Mouse (Mus musculus): ENCODE results near the gene Fam151a. TPM values are rescaled to one million over a fixed set of nuclear protein-coding genes. Genes with fewer than 3 reads are reported as not detected.
"Not testable (repeated sequence)": the region's sequence is repeated elsewhere in the genome, so short reads cannot be mapped to it uniquely, and the experiment has no call there.

Gene Fam151a
- not detected for total RNA-seq (2021)

GRCm38 (mm10) chr4:106733636-106734035 lies at the start of gene Fam151a:
TSS of gene Fam151a (plus strand) at chr4:106733889.
- no peak for DNase-seq (ENCODE audit: low spot score in 2 of 2)
- intact Hi-C loops (cut with DNase I): no loop called here

DNA sequence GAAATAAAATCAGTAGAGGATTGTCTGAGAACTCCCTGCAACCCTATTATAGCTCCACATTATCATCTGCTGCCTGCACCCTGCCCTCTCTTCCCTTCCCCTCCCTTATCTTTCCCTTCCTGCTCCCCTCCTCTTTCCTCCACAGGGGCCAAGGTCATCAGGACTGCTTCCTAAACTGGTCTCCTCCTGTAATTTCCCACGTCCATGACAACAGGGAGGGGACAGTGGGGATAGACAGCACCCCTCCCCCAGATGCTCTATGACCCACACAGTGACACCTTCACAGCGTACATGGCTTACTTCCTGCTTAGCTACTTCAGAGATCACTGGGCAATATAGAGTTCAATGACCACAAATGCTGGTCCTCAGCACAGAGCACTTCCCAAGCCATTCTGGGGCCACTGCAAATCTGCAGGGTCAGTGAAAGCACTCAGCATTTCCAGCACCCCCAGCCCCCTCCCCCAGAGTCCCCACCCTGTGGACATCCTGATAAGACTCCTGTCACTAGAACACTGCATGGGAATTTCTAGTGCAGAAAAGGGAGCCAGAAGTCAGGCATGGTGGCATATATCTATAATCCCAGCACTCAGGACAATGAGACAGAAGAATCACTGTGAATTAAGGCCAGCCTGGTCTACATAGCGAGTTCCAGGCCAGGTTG lies 44.9 kb upstream of the Fam151a start:
- DNase-seq (ENCODE audit: low spot score in 2 of 2): no peak
- intact Hi-C loops (cut with DNase I): no loop called here

GRCm38 (mm10) chr4:106693841-106694430 lies 39.8 kb upstream of the Fam151a start:
- intact Hi-C loops (cut with DNase I): no loop called here
- no peak for DNase-seq (ENCODE audit: low spot score in 2 of 2)

DNA sequence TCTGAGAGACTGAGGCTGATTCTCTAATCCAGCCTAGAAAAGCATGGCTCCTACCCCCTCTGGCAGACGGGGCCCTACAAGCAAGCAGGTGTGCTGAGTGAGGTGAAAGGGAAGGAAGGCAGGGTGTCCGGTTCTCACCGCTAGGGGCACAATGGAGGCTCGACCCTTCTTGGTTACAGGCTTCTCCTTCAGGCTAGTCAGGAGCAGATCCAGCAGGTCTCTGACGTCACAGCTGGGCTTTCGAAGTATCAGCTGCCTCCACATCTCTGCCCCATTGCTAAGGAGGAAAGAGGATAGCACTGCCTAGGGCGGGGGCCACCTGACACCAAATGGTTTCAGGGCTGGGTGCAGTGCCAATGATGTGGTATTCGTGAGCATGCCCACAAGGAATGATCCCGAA lies 33.7 kb upstream of the Fam151a start:
- intact Hi-C loops (cut with DNase I): no loop called here
- peak; percentile 26 to 55 for DNase-seq (ENCODE audit: low spot score in 2 of 2)

GRCm38 (mm10) chr4:106700798-106701197 lies 32.9 kb upstream of the Fam151a start:
- intact Hi-C loops (cut with DNase I): no loop called here
- DNase-seq (ENCODE audit: low spot score in 2 of 2): peak; percentile 36 to 63

GRCm38 (mm10) chr4:106703956-106704355 lies 29.7 kb upstream of the Fam151a start:
- intact Hi-C loops (cut with DNase I): loop anchor here (1.0 kb wide), 1 partner anchor 74 kb away; no protein-coding TSS in a partner anchor
- DNase-seq (ENCODE audit: low spot score in 2 of 2): no peak

DNA sequence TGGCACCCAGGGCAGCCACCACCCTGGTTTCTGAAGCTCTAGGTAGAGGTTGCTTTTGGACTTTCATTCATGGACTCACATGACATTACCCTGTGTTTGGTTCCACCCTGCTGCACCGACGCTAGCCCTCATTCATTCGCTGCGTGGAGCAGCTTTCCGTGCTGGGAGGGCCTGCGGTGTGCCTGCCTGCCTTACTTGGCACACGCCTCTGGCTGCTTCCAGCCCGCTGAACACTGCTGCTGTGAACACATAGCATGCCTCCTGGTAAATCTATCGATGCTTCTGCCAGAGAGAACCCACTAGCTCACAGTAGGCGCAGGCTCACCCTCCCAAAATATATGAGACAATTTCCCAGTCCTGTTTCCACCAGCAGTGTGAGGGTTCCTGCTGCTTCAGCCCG lies 29.3 kb upstream of the Fam151a start:
- intact Hi-C loops (cut with DNase I): loop anchor here (1.0 kb wide), 1 partner anchor 74 kb away; no protein-coding TSS in a partner anchor
- DNase-seq (ENCODE audit: low spot score in 2 of 2): peak; percentile 62 to 84

DNA sequence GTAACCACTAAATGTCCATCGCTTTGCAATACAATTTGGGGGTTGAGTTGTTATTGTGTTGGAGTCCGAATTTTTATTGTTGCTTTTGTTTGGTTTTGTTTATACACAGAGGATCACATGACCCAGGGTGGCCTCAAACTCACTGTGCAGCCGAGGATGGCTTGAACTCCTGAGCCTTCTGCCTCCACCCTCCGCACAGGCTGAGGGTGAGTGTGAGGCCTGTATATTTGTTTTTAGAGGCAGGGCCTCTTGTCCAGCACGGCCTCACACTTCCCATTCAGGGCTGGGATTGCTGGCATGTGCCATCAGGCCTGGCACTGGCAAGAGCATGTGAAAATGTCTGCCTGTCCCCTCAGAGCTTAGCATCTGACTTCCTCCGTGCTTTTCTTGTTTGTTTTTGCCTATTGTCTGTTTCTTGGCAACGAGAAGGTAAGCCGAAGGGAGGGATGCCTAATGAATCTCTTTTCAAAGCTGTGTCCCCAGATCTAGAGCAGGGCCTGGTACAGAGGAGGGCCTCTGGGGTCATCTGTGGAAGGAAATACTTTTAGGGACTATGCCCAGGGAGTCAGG lies 28.5 kb upstream of the Fam151a start:
- intact Hi-C loops (cut with DNase I): no loop called here
- no peak for DNase-seq (ENCODE audit: low spot score in 2 of 2)

- intact Hi-C loops (cut with DNase I): loop anchor here (1.0 kb wide), 2 partner anchors 77 to 94 kb away; no protein-coding TSS in a partner anchor
- DNase-seq (ENCODE audit: low spot score in 2 of 2): no peak
Observed at GRCm38 (mm10) chr4:106707957-106708356, 25.7 kb upstream of the Fam151a start.

DNA sequence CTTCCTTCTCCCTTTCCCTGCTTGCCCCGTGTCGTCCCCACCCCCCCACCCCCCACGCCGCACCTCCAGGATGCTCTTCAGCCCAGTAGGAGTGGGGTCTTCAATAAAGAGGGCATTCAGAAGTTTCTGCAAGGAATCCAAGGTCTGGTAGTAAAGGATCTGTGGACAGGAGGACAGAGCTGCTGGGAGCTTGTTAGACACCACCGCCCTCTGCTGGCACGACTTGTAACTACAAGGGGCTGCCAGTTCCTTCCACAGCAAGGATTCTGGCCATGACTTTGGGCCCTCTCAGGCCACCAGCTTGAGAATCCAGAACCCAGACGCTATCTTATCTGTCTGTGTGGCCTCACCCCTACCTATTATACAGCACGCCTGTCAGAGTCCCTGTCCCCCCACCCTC lies 25.3 kb upstream of the Fam151a start:
- intact Hi-C loops (cut with DNase I): loop anchor here (1.0 kb wide), 2 partner anchors 77 to 94 kb away; no protein-coding TSS in a partner anchor
- peak; percentile 75 to 80 for DNase-seq (ENCODE audit: low spot score in 2 of 2)

- no peak for DNase-seq (ENCODE audit: low spot score in 2 of 2)
- intact Hi-C loops (cut with DNase I): no loop called here
Observed at GRCm38 (mm10) chr4:106713622-106714021, 20.1 kb upstream of the Fam151a start.

GRCm38 (mm10) chr4:106720631-106721030 lies 13.1 kb upstream of the Fam151a start:
- no peak for DNase-seq (ENCODE audit: low spot score in 2 of 2)
- intact Hi-C loops (cut with DNase I): no loop called here

- intact Hi-C loops (cut with DNase I): no loop called here
- no peak for DNase-seq (ENCODE audit: low spot score in 2 of 2)
Observed at GRCm38 (mm10) chr4:106730814-106731213, 2.9 kb upstream of the Fam151a start, which contains the start of gene Mroh7. TSS of gene Mroh7 (minus strand) at chr4:106730925.

- intact Hi-C loops (cut with DNase I); DNase-seq (ENCODE audit: low spot score in 2 of 2): not testable (repeated sequence)
Observed at GRCm38 (mm10) chr4:106736884-106737283, 3.2 kb downstream of the Fam151a start.

DNA sequence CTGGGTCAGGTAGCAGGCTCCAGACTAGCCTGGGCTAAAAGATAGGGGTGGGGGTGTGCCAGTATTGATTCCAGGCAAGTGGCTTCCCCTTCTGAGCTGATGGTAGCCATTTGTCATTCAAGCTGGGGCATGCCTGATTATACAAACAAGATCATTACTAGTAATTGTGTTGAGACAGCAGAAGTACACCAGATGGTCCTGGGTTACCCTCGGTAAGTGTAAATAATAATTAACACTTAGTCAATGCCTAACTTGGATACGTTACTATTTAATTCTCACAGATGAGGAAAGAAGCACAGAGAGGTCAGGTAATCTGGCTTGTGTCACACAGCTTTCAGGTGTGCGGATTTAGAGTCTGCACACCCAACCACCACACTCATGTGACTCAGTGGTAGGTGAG lies 4.2 kb downstream of the Fam151a start:
- intact Hi-C loops (cut with DNase I): no loop called here
- DNase-seq (ENCODE audit: low spot score in 2 of 2): no peak

DNA sequence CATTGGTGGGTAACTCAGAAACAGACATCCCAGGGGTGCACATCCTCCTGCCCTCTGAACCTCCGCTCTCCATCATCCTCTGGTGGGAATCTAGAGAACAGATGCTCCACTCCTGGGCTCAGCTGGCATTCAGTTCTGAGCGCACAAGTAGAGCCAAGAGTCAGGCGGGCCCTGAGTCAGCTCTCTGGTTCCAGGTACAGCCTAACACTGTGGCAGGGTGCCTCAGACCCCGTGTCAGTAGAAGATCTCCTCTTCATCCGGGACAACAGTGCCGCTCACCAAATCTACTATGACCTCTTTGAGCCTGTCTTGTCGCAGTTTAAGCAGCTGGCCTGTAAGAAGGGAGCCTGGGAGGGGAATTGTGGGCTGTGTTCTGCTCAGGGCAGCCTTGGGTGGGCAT lies 12.2 kb downstream of the Fam151a start:
- DNase-seq (ENCODE audit: low spot score in 2 of 2): no peak
- intact Hi-C loops (cut with DNase I): no loop called here

- intact Hi-C loops (cut with DNase I): no loop called here
- peak in 1 of 2 experiments; percentile 8 for DNase-seq (ENCODE audit: low spot score in 2 of 2)
Observed at GRCm38 (mm10) chr4:106747001-106747580, 13.4 kb downstream of the Fam151a start.

DNA sequence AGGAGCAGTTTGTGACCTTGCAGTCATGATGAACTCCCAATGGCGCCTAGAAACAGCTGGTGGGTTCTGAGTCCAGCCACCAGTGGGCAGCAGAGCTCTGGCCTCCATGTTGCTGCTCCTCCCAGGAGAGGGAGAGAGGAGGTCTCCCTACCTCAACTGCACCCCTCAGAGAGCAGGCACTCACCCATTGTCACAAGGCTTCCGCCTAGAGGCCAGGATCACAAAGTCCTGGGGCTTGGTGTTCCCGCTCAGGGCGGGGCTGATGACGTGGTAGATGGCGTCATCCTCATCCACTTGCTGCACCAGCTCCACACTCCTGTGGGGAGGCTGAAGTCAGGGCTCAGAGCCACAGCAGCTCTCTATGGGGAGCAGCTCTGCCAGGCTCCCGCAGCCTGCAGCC lies 16.0 kb downstream of the Fam151a start:
- intact Hi-C loops (cut with DNase I): no loop called here
- DNase-seq (ENCODE audit: low spot score in 2 of 2): peak; percentile 71 to 88

DNA sequence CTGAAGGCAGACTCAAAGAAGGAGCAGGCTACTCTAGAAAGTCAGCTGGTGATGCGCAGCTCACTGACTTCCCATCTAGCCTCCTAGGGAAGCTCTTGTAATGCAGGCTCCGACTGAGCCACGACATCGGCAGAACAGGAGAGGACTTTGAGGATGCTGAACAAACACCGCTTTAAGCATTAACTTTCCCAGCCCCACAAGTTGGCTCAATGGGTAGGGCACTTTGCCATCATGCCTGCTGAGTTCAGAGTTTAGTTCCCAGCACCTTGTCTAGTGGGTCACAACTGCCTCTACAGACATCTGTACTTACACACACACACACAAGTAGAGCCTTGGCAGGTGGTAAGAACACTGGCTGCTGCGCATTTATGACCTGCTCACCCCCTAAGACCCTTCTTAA lies 18.0 kb downstream of the Fam151a start:
- intact Hi-C loops (cut with DNase I): no loop called here
- no peak for DNase-seq (ENCODE audit: low spot score in 2 of 2)

DNA sequence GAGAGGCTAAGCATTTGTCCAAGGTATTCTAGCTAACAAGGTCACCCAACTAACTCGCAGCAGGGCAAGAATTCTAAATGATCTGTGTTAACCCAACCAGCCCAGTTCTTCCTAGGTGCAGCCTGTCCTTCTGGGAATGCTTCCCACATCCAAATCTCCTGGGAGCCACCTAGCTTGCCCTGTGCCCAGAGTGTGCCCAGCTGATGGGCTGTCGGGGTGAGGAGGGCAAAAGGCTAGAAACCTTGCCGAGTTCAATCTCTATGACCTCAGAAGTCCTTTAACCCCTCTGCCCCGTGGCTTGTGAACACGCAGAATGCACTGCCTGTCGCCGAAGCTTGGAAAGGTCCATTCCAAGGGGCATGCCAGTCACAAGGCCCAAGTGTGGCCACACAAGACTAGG lies 30.5 kb downstream of the Fam151a start:
- intact Hi-C loops (cut with DNase I): no loop called here
- DNase-seq (ENCODE audit: low spot score in 2 of 2): no peak

- DNase-seq (ENCODE audit: low spot score in 2 of 2): no peak
- intact Hi-C loops (cut with DNase I): no loop called here
Observed at GRCm38 (mm10) chr4:106769306-106769705, 35.6 kb downstream of the Fam151a start.

Measured in left cerebral cortex, postnatal 25 days (tissue).